Mouse (Mus musculus): ENCODE data around the gene Mrtfa. TPM values are rescaled to one million over a fixed set of nuclear protein-coding genes. Genes with fewer than 3 reads are reported as not detected.
A peak's percentile ranks its signal among the peaks of the same experiment; 100 is the strongest.

The Mrtfa gene
- polyA plus RNA-seq, 1 experiment from 2014 or later: 21.2 TPM

DNA sequence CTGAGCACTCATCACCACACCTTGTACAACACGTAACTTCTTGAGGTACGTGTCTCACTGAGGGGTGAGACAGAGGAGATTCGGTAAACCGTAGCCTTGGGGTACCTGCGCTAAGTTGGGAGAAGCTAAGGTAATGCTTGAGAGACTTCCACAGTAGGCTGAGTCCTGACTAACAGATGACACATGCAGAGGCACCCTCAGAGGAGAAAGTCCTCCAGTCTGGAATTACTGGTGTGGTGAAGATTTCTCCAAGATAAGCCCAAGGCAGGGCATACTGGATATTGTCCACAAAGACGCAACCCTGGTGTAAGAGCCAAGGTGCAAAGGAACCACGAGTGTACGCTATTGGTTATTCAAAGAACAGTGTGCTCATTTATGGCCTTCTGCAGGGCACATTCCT lies 2.3 kb upstream of the Mrtfa start:
- H3K4me1 ChIP-seq: peaks cover 22% of the 10 kb centered on the region
- no peak overlapping the region for H3K27ac ChIP-seq
- no peak for ATAC-seq
- 93% methylated on average over 8 of the region's 8 CpGs for WGBS
- H3K36me3 ChIP-seq (ENCODE audit: poor library complexity, severe bottlenecking): no peaks in the 10 kb centered on the region
- no peak overlapping the region for H3K9ac ChIP-seq
- H3K27me3 ChIP-seq: no peaks in the 10 kb centered on the region
- no peak overlapping the region for H3K4me2 ChIP-seq
- H3K9me3 ChIP-seq (replicated peaks): no peaks in the 10 kb centered on the region
- no peak overlapping the region for H3K4me3 ChIP-seq

DNA sequence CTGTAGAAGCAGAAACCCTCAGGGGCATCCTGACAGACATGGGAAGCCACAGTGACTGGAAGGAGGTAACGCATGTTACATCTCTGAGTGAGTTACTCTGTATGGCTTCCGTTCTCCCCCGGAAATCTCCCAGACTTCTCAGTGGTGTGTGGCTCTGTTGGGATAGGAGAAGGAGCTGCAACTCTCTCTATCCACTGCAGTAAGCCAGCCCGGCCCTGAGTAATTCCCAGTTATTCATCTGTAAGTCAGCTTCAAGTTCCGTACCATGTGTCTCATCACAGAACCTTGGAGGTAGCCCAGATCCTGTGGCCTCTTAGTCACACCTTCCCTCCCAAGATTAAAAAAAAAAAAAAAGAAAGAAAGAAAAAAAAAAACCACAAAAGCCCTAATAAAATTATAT lies 1.8 kb upstream of the Mrtfa start:
- no peak for ATAC-seq

DNA sequence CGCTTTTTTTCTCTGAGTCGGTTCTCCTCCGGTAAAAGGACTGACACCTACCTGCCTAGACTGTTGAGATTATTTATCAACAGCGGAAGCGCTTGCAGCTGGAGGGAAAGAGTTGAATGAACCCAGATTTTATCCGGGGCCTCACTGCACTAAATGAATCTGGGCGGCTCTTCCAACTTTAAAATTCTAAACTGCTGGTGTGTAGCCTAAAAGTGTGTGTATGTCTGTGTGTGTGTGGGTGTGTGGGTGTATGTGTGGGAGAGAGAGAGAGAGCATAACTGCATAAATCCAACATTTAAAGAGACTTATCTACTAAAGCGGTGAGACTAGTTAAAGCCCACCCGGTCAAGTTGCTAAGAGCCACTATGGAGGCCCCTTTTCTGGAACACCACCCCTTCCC lies 746 bp upstream of the Mrtfa start:
- H3K27ac ChIP-seq: peak overlapping the region; percentile 25; the same call in 1 of the 2 replicates
- H3K9ac ChIP-seq: peak overlapping the region; percentile 74
- WGBS: 23% methylated on average over 9 of the region's 9 CpGs
- peaks cover 7% of the 10 kb centered on the region for H3K36me3 ChIP-seq (ENCODE audit: poor library complexity, severe bottlenecking)
- peak overlapping the region; percentile 69 for H3K4me2 ChIP-seq
- peaks cover 22% of the 10 kb centered on the region for H3K4me1 ChIP-seq
- no peak for ATAC-seq
- no peaks in the 10 kb centered on the region for H3K9me3 ChIP-seq (replicated peaks)
- no peaks in the 10 kb centered on the region for H3K27me3 ChIP-seq
- H3K4me3 ChIP-seq: peak overlapping the region; percentile 98

More for the DNA sequence above, 1.8 kb upstream of the Mrtfa start:
- no peak overlapping the region for H3K4me2 ChIP-seq
- WGBS: 92% methylated on average over 5 of the region's 5 CpGs
- H3K27ac ChIP-seq: no peak overlapping the region
- H3K9ac ChIP-seq: no peak overlapping the region
- peaks cover 22% of the 10 kb centered on the region for H3K4me1 ChIP-seq
- H3K4me3 ChIP-seq: no peak overlapping the region
- H3K9me3 ChIP-seq (replicated peaks): no peaks in the 10 kb centered on the region
- H3K27me3 ChIP-seq: no peaks in the 10 kb centered on the region
- 0 out of 2 replicates have a peak, but pooled peaks cover 1% of the 10 kb centered on the region for H3K36me3 ChIP-seq (ENCODE audit: poor library complexity, severe bottlenecking)

DNA sequence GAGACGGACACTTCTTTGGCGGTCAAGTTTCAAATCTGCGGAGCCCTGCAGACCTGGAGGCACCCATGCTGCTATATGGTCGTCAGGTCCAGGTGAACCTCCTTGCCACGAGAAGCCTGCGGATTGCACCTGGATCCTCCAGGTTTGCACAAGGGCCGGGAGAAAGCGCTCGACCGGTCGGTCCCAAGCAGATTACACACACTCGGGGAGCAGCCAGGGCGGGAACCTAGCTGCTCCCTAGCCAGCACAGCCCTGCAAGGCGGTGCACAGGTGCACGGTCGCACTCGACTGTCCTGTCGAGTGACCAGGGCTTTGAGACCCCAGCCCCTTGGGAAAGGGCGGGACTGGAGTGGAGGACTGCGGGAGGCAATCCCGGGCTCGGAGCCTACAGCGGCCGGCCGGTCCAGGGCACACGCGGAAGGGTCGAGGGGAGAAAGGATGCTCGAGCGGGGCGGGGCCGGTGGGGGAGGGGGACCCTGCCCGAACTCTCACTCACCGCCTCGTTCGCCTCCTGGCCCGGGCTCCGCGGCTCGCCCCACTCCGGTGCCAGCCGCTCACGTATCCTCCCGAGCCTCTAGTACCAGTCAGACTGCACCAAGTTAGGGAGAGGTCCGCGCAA lies 437 bp downstream of the Mrtfa start:
- Histone ChIP-seq H3K4me3 (peak overlapping the region; percentile 98), H3K27ac (peak overlapping the region; percentile 77), H3K9ac (peak overlapping the region; percentile 94), H3K4me1 (peaks cover 22% of the 10 kb centered on the region), H3K4me2 (peak overlapping the region; percentile 90), H3K9me3 (replicated peaks) (no peaks in the 10 kb centered on the region), H3K36me3 (ENCODE audit: poor library complexity, severe bottlenecking) (peaks cover 11% of the 10 kb centered on the region), H3K27me3 (no peaks in the 10 kb centered on the region)
- under 1% methylated on average over 30 of the region's 46 CpGs for WGBS
- ATAC-seq: no peak

DNA sequence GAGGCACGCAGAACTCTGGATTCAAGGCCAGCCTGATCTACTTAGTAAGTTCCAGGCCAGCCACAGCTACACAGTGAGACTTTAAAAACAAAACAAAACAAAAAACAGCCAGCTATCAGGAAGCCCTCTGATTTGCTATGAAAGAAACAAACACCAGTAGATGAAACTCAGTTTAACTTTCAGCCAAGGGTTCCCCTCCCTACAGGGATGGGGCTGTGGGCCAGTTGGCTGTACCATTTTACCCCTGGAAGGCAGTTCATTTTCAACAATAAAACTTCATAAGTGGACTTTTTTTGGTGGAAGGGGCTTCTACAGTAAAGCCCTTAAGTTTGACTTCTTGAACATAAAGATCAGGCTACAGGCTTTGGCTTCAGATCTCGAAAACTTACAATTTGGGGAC lies 1.5 kb downstream of the Mrtfa start:
- H3K27me3 ChIP-seq: no peaks in the 10 kb centered on the region
- peak overlapping the region; percentile 98 for H3K4me3 ChIP-seq
- peaks cover 22% of the 10 kb centered on the region for H3K4me1 ChIP-seq
- peak overlapping the region; percentile 94; the same call in 1 of the 2 replicates for H3K9ac ChIP-seq
- H3K9me3 ChIP-seq (replicated peaks): no peaks in the 10 kb centered on the region
- H3K27ac ChIP-seq: no peak overlapping the region
- WGBS: 93% methylated on average over 2 of the region's 2 CpGs
- H3K4me2 ChIP-seq: peak overlapping the region; percentile 90
- H3K36me3 ChIP-seq (ENCODE audit: poor library complexity, severe bottlenecking): peaks cover 11% of the 10 kb centered on the region
- no peak for ATAC-seq

DNA sequence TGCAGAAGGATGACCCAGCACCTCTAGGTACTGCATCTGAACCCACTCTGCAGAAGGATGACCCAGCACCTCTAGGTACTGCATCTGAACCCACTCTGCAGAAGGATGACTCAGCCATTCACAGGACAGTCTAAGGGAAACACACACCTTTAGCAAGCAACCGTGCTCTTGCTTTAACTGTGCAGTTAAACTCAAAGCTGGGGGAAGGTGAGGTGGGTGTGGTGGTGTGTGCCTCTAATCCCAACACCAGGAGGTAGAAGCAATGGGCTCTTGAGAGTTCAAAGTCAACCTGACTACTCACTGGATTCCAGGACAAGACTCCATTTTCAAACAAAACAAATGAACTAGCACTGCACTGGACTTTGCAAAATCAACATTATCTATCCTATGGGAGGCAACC lies 5.6 kb downstream of the Mrtfa start:
- Histone ChIP-seq H3K9ac (no peak overlapping the region), H3K9me3 (replicated peaks) (no peaks in the 10 kb centered on the region), H3K27ac (no peak overlapping the region), H3K4me2 (no peak overlapping the region), H3K27me3 (no peaks in the 10 kb centered on the region), H3K4me3 (no peak overlapping the region), H3K4me1 (peaks cover 15% of the 10 kb centered on the region), H3K36me3 (ENCODE audit: poor library complexity, severe bottlenecking) (peaks cover 11% of the 10 kb centered on the region)
- 86% methylated on average over 1 of the region's 1 CpGs for WGBS
- ATAC-seq: no peak

DNA sequence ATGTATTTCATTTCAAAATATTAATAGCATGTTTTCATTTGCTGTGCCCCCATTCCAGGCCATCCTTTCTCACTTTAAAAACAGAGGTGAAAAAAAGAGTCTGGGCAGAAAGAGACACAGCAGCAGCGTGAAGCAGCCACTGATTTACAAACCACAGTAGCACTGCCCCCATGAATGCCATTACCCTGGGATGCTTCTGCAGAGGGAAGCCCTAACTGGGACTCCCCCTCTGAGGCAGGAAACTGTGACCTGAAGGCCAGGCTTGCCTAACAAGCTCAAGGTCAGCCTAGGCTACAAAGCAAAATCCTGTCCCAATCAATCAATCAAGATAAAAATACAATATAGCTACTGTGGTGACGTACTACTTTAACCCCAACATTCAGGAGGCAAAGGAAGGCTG lies 9.3 kb downstream of the Mrtfa start:
- no peaks in the 10 kb centered on the region for H3K9me3 ChIP-seq (replicated peaks)
- no peak for ATAC-seq
- H3K27me3 ChIP-seq: no peaks in the 10 kb centered on the region
- 75% methylated on average over 2 of the region's 2 CpGs for WGBS
- H3K9ac ChIP-seq: no peak overlapping the region
- peaks cover 8% of the 10 kb centered on the region; the same call in 1 of the 2 replicates for H3K36me3 ChIP-seq (ENCODE audit: poor library complexity, severe bottlenecking)
- no peak overlapping the region for H3K4me3 ChIP-seq
- H3K27ac ChIP-seq: no peak overlapping the region
- no peak overlapping the region for H3K4me2 ChIP-seq
- peaks cover 8% of the 10 kb centered on the region; the same call in 1 of the 2 replicates for H3K4me1 ChIP-seq

DNA sequence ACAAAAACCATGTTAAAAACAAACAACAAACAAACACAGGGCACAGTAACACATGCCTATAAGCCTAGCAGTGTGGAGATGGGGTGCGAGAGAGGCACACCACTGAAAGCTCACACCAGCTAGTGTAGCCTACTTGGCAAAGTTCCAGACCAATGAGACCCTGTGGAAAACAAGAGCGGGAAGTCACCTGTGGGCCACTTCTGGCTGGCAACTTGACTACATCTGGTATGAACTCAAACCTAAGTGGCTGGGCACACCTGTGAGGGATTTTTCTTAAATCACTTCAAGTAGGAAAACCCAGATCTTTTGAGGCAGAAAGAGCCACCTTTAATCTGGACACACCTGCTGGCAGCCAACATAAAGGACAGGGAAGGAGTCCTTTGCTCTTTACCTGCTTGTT lies 11.0 kb downstream of the Mrtfa start:
- Histone ChIP-seq H3K36me3 (ENCODE audit: poor library complexity, severe bottlenecking) (peaks cover 7% of the 10 kb centered on the region; the same call in 1 of the 2 replicates), H3K4me1 (peaks cover 8% of the 10 kb centered on the region; the same call in 1 of the 2 replicates), H3K9me3 (replicated peaks) (no peaks in the 10 kb centered on the region), H3K9ac (no peak overlapping the region), H3K27ac (no peak overlapping the region), H3K27me3 (no peaks in the 10 kb centered on the region), H3K4me3 (no peak overlapping the region), H3K4me2 (no peak overlapping the region)
- 89% methylated on average over 2 of the region's 2 CpGs for WGBS
- ATAC-seq: no peak

DNA sequence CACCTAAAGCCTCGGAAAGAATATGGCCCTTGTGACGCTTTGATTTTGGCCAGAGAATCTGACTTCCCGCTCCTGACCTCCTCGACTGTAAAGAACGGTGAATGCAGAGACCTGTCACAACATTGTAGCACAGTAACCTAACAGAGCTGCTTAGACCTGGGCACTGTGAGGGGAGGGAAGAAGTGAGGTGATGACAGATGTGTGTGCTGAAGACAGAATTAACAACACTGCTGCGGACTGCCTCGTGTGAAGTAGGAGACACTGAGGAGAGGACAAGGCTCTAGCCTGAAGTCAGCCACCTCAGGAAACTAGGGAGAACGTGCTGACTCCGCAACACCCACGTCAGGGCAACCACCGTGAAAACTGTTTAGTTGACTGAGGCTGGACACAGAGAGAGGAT lies 11.9 kb downstream of the Mrtfa start:
- 81% methylated on average over 11 of the region's 11 CpGs for WGBS
- Histone ChIP-seq H3K9ac (no peak overlapping the region), H3K9me3 (replicated peaks) (no peaks in the 10 kb centered on the region), H3K4me1 (peaks cover 8% of the 10 kb centered on the region; the same call in 1 of the 2 replicates), H3K27ac (no peak overlapping the region), H3K27me3 (no peaks in the 10 kb centered on the region), H3K4me2 (no peak overlapping the region), H3K4me3 (no peak overlapping the region), H3K36me3 (ENCODE audit: poor library complexity, severe bottlenecking) (peaks cover 15% of the 10 kb centered on the region; the same call in 1 of the 2 replicates)
- no peak for ATAC-seq

DNA sequence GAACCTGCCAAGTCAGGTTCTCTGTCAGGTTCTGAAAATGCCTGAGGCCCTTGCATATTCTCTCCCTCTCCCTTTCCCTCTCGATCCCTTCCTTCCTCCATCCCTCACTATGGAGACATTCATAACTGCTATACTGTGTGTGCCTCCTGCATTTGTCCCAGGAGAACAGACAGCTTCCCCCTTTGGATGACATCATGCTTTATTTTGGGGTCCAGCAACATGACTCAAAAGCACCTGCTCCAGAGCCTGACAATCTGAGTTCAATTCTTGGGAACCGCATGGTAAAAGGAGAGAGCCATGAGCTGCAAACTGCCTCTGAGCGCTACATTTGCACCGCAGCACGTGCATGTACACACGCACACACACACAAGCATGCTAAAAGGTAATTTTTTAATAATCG lies 12.7 kb downstream of the Mrtfa start:
- Histone ChIP-seq H3K27ac (no peak overlapping the region), H3K9me3 (replicated peaks) (no peaks in the 10 kb centered on the region), H3K27me3 (no peaks in the 10 kb centered on the region), H3K4me2 (no peak overlapping the region), H3K9ac (no peak overlapping the region), H3K36me3 (ENCODE audit: poor library complexity, severe bottlenecking) (peaks cover 17% of the 10 kb centered on the region; the same call in 1 of the 2 replicates), H3K4me3 (no peak overlapping the region), H3K4me1 (peaks cover 8% of the 10 kb centered on the region; the same call in 1 of the 2 replicates)
- no peak for ATAC-seq
- 90% methylated on average over 7 of the region's 7 CpGs for WGBS

DNA sequence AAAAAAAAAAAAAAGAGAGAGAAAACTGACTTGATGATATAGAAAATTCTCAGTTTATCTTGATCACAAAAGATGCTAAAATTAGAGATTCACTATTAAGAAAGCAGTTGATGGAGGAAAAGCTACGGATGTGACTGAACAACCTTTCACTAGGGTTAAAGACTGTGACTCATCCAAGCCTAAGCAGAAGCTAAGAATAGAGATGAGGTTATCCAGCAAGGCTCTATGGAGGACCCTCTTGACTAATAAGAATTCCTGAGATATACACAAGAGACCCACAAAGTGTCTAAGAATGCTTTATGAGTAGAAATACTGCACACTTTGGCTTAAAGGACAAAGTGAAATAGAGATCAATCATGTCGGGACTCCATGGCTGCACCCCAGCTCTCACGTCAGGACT lies 14.9 kb downstream of the Mrtfa start:
- 95% methylated on average over 3 of the region's 3 CpGs for WGBS
- Histone ChIP-seq H3K9me3 (replicated peaks) (no peaks in the 10 kb centered on the region), H3K27me3 (no peaks in the 10 kb centered on the region), H3K27ac (no peak overlapping the region), H3K4me2 (no peak overlapping the region), H3K9ac (no peak overlapping the region), H3K4me1 (peaks cover 8% of the 10 kb centered on the region; the same call in 1 of the 2 replicates), H3K36me3 (ENCODE audit: poor library complexity, severe bottlenecking) (peaks cover 17% of the 10 kb centered on the region; the same call in 1 of the 2 replicates), H3K4me3 (no peak overlapping the region)
- no peak for ATAC-seq

DNA sequence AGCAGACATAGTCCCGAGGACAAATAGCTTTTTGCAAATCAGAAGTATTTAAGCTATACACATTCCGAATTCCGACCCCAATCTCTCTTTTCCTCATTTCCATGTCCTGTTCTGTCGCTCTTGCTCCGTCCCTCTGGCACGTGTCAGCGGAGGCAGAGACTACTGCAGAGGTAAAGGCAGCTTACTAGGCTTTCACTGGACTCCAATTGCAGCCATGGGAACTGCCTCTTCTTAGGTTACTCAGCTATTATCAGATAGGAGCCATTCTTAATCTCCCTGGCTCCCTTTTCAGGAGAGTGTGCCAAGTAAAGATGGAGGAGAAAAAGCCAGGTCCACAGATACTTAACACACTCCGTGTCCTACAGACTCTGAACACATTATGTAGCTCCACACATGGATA lies 18.3 kb downstream of the Mrtfa start:
- 92% methylated on average over 8 of the region's 8 CpGs for WGBS
- ATAC-seq: no peak

DNA sequence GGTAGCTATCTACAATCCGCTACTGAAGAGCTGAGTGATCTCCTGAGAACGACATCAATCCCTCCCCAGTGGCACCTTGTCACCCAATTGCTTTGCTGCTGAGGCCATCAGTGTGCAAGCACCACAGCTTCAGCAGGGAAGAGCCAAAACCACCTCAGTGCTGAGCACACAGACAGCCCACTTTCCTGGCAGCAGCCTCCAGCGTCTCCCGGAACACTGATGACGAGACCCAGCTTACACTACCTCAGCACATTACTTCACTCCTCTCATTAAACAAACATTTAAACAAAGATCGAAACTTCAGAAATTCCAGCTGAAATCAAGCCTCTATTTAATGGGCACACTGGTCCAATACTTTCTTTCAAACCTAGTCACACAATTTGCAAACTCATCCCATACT lies 21.8 kb downstream of the Mrtfa start:
- no peaks in the 10 kb centered on the region for H3K27me3 ChIP-seq
- H3K4me3 ChIP-seq: no peak overlapping the region
- no peak for ATAC-seq
- no peak overlapping the region for H3K27ac ChIP-seq
- H3K9ac ChIP-seq: no peak overlapping the region
- WGBS: 84% methylated on average over 6 of the region's 6 CpGs
- no peak overlapping the region for H3K4me2 ChIP-seq
- no peaks in the 10 kb centered on the region for H3K4me1 ChIP-seq
- no peaks in the 10 kb centered on the region for H3K9me3 ChIP-seq (replicated peaks)
- 0 out of 2 replicates have a peak, but pooled peaks cover 2% of the 10 kb centered on the region for H3K36me3 ChIP-seq (ENCODE audit: poor library complexity, severe bottlenecking)

More for the DNA sequence above, 18.3 kb downstream of the Mrtfa start:
- Histone ChIP-seq H3K4me2 (no peak overlapping the region), H3K4me1 (peaks cover 7% of the 10 kb centered on the region; the same call in 1 of the 2 replicates), H3K9me3 (replicated peaks) (no peaks in the 10 kb centered on the region), H3K27me3 (no peaks in the 10 kb centered on the region), H3K27ac (no peak overlapping the region), H3K9ac (no peak overlapping the region), H3K4me3 (no peak overlapping the region), H3K36me3 (ENCODE audit: poor library complexity, severe bottlenecking) (peaks cover 17% of the 10 kb centered on the region; the same call in 1 of the 2 replicates)
